Mouse (Mus musculus): ENCODE results near the gene Rbfox1.

- no peak for TF ChIP-seq CTCF (IDR thresholded peaks at IDR 0.05; ENCODE audit: borderline replicate concordance, extremely low read depth, insufficient read depth, insufficient read length)
- no peak for TF ChIP-seq POLR2A (IDR thresholded peaks at IDR 0.05; ENCODE audit: borderline replicate concordance, extremely low read depth, insufficient read depth, insufficient read length, poor library complexity, severe bottlenecking)
These were observed 515 bp downstream of the Rbfox1 start for GRCm38 (mm10) chr16:5885690-5886050.

Data from brain, embryonic 14.5 days (tissue).